Mouse (Mus musculus) kidney, adult 11 months (tissue): ENCODE results near the gene Olfr434.
"Not testable (repeated sequence)": the region's sequence is repeated elsewhere in the genome, so short reads cannot be mapped to it uniquely, and the experiment has no call there.

Experiments used
- DNase-seq: peaks from one replicate; pipeline ENCODE4 v3.0.0; 2022

Olfr434 gene

DNA sequence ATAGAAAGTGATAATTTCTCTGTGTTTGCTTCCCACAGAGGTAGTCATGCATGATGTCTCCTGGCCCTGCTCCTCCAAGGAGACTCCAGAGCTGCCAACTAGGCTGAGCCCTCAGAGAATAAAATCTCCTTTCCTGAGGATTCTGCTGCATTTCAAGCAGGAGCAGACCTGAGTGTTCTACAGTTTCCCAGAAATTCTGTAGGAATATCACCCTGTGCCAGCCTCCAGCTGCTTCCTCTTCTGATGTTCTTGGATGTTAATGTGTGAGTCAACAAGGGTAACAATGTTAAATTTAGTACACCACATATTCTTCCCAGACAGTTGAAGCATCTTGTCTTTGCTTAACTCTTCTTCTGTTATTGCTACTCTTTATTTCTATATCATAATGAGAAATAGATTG, at the start of gene Olfr434:
Gene Olfr434 (plus strand): TSS at position 149 of the 400 bp plus-strand sequence.
- not testable (repeated sequence) for DNase-seq

GRCm38 (mm10) chr6:43167246-43167645, 45.6 kb upstream of the Olfr434 start:
- no peak for DNase-seq

- no peak for DNase-seq
Measured at GRCm38 (mm10) chr6:43171840-43172239, 41.0 kb upstream of the Olfr434 start, which contains the start of gene Olfr13. Gene Olfr13 (plus strand): TSS chr6:43172140.

GRCm38 (mm10) chr6:43178129-43178528, 34.7 kb upstream of the Olfr434 start:
- DNase-seq = no peak

- DNase-seq = no peak
Measured at GRCm38 (mm10) chr6:43178584-43179501, 34.0 kb upstream of the Olfr434 start.

GRCm38 (mm10) chr6:43190986-43191385, 21.8 kb upstream of the Olfr434 start:
- no peak for DNase-seq

DNA sequence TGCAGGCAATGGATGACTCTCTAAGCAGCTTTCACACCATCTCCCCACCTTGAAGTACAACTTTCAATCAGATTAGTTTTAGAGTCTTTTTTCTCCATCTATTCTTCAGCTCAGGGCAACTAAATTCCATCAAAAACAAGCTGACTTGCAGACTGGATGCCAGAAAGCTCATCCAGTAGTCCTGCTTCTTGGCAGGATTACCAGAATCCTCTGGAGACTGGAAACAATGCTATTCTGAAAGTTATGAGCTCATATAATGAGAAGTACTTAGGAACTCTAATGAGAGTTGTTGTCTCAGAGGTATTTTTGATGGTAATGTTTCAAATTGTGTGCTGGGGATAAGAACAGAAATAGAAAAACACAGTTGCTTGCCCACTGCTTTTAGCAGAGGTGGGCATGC, 16.0 kb upstream of the Olfr434 start, which contains the start of gene Olfr435:
Gene Olfr435 (plus strand): TSS at position 366 of the 400 bp plus-strand sequence.
- DNase-seq = no peak

GRCm38 (mm10) chr6:43198094-43198493, 14.7 kb upstream of the Olfr434 start:
- DNase-seq = no peak

DNA sequence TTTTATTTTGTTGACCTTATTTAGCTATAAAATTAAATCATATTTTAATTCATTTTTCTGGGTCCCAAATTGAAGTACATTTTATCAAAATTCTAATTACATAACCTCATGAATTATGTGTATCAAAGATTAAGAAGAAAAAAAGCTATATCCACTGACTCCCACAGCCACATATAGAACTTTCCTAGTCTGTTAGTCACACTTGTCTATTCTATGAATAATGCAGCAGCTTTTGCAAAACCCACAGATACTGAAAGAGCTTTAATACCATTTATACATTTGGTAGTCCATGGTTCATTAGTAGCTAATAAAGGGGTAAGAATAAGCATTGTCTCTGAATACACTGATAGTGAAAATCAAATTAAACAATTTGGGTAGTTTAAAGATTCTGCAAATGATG, 10.0 kb upstream of the Olfr434 start:
- no peak for DNase-seq

- no peak for DNase-seq
Measured at GRCm38 (mm10) chr6:43205355-43205754, 7.5 kb upstream of the Olfr434 start.

- DNase-seq = not testable (repeated sequence)
Measured at GRCm38 (mm10) chr6:43231255-43231654, 18.4 kb downstream of the Olfr434 start, which contains the start of gene Olfr47. Gene Olfr47 (plus strand): TSS chr6:43231529.

- DNase-seq = no peak
Measured at GRCm38 (mm10) chr6:43242061-43242460, 29.2 kb downstream of the Olfr434 start.

- no peak for DNase-seq
Measured at GRCm38 (mm10) chr6:43247396-43247795, 34.6 kb downstream of the Olfr434 start.

GRCm38 (mm10) chr6:43252994-43253393, 40.2 kb downstream of the Olfr434 start:
- DNase-seq = no peak

DNA sequence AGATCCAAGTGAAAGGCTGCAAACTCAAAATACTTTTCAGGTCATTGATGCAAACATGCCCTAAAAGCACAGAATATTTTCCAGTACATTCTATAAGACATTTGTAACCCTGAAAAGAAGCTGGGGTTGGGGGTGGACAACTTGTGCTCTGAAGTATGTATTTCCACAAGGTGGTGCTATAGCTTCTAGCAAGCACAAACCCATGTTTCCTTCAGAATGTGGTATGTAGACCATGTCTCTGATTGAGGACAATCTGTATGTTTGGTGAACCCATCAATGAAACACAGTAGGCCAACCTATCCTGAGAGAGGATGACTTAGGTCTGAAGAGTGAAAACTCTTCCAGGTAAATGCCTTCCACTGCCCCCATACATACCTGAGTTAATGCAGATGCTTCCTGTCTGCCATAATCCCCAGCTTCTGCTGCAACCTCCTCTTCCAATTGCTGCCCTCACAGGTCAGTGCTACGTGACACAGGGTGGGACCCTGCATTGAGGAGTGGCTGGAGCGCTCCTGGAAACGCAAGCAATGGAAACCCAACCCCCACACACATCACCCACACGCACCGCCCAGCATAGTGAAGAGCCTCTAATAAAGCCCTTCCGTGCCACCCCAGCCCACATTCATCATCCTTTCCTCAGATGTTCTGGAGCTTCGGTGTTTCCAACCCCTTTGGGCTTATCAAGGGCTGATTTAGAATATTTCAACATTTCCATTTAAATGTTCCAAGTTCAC, 41.5 kb downstream of the Olfr434 start:
- no peak for DNase-seq

DNA sequence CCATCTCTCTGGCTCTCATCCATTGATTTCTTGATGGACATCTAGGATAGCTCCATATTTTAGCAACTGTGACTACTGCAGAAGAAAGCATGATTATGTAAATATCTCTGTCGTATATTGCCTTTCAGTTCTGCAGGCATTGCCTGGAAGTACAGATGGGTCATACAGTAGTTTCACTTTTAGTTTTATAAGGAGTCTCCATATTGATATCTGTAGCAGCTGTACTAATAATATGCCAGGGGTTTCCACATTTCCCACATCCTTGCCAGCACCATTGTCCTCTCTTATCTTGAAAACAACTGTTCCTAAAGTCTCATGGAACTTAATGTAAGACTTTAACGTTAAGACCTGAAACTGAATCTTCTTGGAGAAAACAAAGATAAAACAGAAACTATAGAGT, 47.9 kb downstream of the Olfr434 start:
- DNase-seq = no peak

- peak; percentile 91 for DNase-seq
Measured at GRCm38 (mm10) chr6:43265363-43266041, 52.7 kb downstream of the Olfr434 start, which contains the start of gene Arhgef5. Gene Arhgef5 (plus strand): TSS chr6:43265582.

DNA sequence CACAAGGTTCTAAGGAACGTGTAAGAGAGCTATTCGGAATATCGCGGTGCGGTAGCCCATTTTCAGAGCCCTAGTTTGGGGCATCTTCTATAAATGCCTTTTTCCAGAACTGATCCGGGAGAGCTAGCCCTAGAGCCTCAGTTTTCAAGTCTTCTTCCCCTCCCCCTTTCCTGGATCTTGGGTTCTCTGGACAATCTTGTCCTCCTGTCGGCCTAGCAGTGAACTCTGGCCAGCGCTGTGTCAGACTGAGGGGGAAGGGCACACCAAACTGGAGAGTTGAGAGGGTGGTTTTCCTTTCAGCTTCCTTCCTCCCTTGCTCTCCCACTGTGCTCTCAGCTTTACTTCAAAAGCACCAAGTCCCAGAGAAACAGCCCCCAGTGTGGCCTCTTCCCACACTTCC, 53.5 kb downstream of the Olfr434 start:
- DNase-seq = peak; percentile 64
